Mouse (Mus musculus) MEL (cell line): Measurements from ENCODE around the gene Gm49358.

Experiments used
- CHD1 ChIP-seq: IDR thresholded peaks from 2 replicates; pipeline ENCODE4 v1.6.1; 2012; ENCODE audit warnings: low read depth, mild to moderate bottlenecking, inconsistent platforms, low read length, improper control_type of control experiment
- CTCF ChIP-seq, 3 experiments: IDR thresholded peaks in 2 of 3; conservative IDR thresholded peaks in 1 of 3; 2 replicates each; pipeline ENCODE4 v1.5.1; 2011 to 2012; ENCODE audit warnings: low read length in 3 of 3, low read depth in 2 of 3, mild to moderate bottlenecking in 2 of 3, improper control_type of control experiment in 1 of 3, inconsistent platforms in 1 of 3, mixed read lengths in 1 of 3, moderate library complexity in 1 of 3; ENCODE audit not compliant: control insufficient read depth in 1 of 3, insufficient read depth in 1 of 3, poor library complexity in 1 of 3, severe bottlenecking in 1 of 3
- EP300 ChIP-seq, 2 experiments: IDR thresholded peaks; 2 replicates each; pipeline ENCODE4 v1.6.1; 2011; ENCODE audit warnings: improper control_type of control experiment in 2 of 2, low read length in 2 of 2, low read depth in 1 of 2, mild to moderate bottlenecking in 1 of 2
- POLR2A ChIP-seq, 2 experiments: IDR thresholded peaks; 2 replicates each; pipeline ENCODE4 v1.6.1; 2011 to 2012; ENCODE audit warnings: low read length in 2 of 2, mild to moderate bottlenecking in 2 of 2, control low read depth in 1 of 2, improper control_type of control experiment in 1 of 2, low read depth in 1 of 2, moderate library complexity in 1 of 2; ENCODE audit not compliant: control insufficient read depth in 1 of 2, insufficient read depth in 1 of 2, poor library complexity in 1 of 2

GRCm38 (mm10) chr10:86836784-86837183, 73.0 kb downstream of the Gm49358 start:
- no peak for TF ChIP-seq CTCF (IDR thresholded peaks at IDR 0.05 in 2 of 3, conservative IDR thresholded peaks at IDR 0.05 in 1 of 3; ENCODE audit: control insufficient read depth in 1 of 3, insufficient read depth in 1 of 3, low read depth in 2 of 3, low read length in 3 of 3, poor library complexity in 1 of 3, severe bottlenecking in 1 of 3)
- no peak for TF ChIP-seq EP300 (IDR thresholded peaks at IDR 0.05; ENCODE audit: low read depth in 1 of 2, low read length in 2 of 2)
- no peak for TF ChIP-seq CHD1
- TF ChIP-seq POLR2A (IDR thresholded peaks at IDR 0.05; ENCODE audit: control insufficient read depth in 1 of 2, insufficient read depth in 1 of 2, low read depth in 1 of 2, low read length in 2 of 2, poor library complexity in 1 of 2): no peak
